Mouse (Mus musculus) heart, embryonic 14.5 days (tissue): Measurements from ENCODE around the gene Osbpl10. TPM values are rescaled to one million over a fixed set of nuclear protein-coding genes. Genes with fewer than 3 reads are reported as not detected.

Source experiments
- ATAC-seq: fragments of 200-750 bp; cut with Nextera tagmentation; 2 replicates; pipeline ENCODE4 v1.8.0; 2017; ENCODE audit warnings: low read depth, moderate TSS enrichment; ENCODE audit not compliant: insufficient number of reproducible peaks, insufficient read depth, low FRiP score
- H3K27ac ChIP-seq, 2 experiments: fragments of 200-500 bp in 1 of 2; fragments of 300-500 bp in 1 of 2; sonication (generic) in 1 of 2; replicated peaks in 1 of 2; 2 replicates each; pipeline ENCODE4 v1.5.1; 2012 to 2014; ENCODE audit warnings: low read depth in 2 of 2, low read length in 2 of 2, control low read depth in 1 of 2, mild to moderate bottlenecking in 1 of 2, mixed read lengths in 1 of 2; ENCODE audit not compliant: control insufficient read depth in 1 of 2, insufficient read depth in 1 of 2
- H3K27me3 ChIP-seq: fragments of 300-500 bp; sonication (generic); 2 replicates; pipeline ENCODE4 v1.6.1; 2014; ENCODE audit warnings: mild to moderate bottlenecking, low read length, control low read depth; ENCODE audit not compliant: control insufficient read depth, insufficient read depth
- H3K36me3 ChIP-seq: fragments of 300-500 bp; sonication (generic); 2 replicates; pipeline ENCODE4 v1.6.1; 2014; ENCODE audit warnings: mild to moderate bottlenecking, control low read depth, low read length, mixed read lengths; ENCODE audit not compliant: control insufficient read depth, insufficient read depth
- H3K4me1 ChIP-seq, 2 experiments: fragments of 200-500 bp in 1 of 2; fragments of 300-500 bp in 1 of 2; sonication (generic) in 1 of 2; 2 replicates each; pipeline ENCODE4 v1.6.1; 2012 to 2014; ENCODE audit warnings: low read length in 2 of 2, control low read depth in 1 of 2, mixed read lengths in 1 of 2; ENCODE audit not compliant: control insufficient read depth in 2 of 2, insufficient read depth in 2 of 2
- H3K4me2 ChIP-seq: fragments of 300-500 bp; sonication (generic); 2 replicates; pipeline ENCODE4 v1.6.1; 2014; ENCODE audit warnings: mild to moderate bottlenecking, low read length
- H3K4me3 ChIP-seq, 2 experiments: fragments of 200-500 bp in 1 of 2; fragments of 300-500 bp in 1 of 2; sonication (generic) in 1 of 2; 2 replicates each; pipeline ENCODE4 v1.5.1; 2012 to 2014; ENCODE audit warnings: low read length in 2 of 2, mild to moderate bottlenecking in 2 of 2, control low read depth in 1 of 2, low read depth in 1 of 2, moderate library complexity in 1 of 2; ENCODE audit not compliant: control insufficient read depth in 1 of 2, insufficient read depth in 1 of 2
- H3K9ac ChIP-seq: fragments of 300-500 bp; sonication (generic); 2 replicates; pipeline ENCODE4 v1.6.1; 2014; ENCODE audit warnings: mild to moderate bottlenecking, low read length
- H3K9me3 ChIP-seq: fragments of 300-500 bp; sonication (generic); 2 replicates; pipeline ENCODE4 v1.6.1; 2016; ENCODE audit warnings: low read length, control low read depth; ENCODE audit not compliant: control insufficient read depth
- WGBS: fragments of 180-500 bp; shearing (Covaris S2); extraction: QIAGEN DNeasy Blood & Tissue Kit; methylation state at CpG from one replicate; pipeline ENCODE4 v1.1.7; 2014; 5-methylcytosine and 5-hydroxymethylcytosine counted together
- polyA plus RNA-seq: library from polyadenylated mRNA; unstranded; fragments of >200 nt; fragmentation: Nextera tagmentation; extraction: Ambion mirVana; gene quantifications from 2 replicates; pipeline ENCODE4 v1.2.1, GENCODE M21; 2014

Gene Osbpl10
- polyA plus RNA-seq, 1 experiment from 2014 or later = 2.2 TPM

- Histone ChIP-seq H3K4me2 (no peak overlapping the region), H3K4me3 (no peak overlapping the region), H3K27ac (no peak overlapping the region), H3K36me3 (no peaks in the 10 kb centered on the region), H3K27me3 (no peaks in the 10 kb centered on the region), H3K9me3 (0 out of 2 replicates have a peak, but pooled peaks cover 10% of the 10 kb centered on the region), H3K9ac (no peak overlapping the region), H3K4me1 (no peaks in the 10 kb centered on the region)
- 90% methylated on average over 4 of the region's 4 CpGs for WGBS
- no peak for ATAC-seq
Measured at GRCm38 (mm10) chr9:114995716-114996115, 17.3 kb downstream of the Osbpl10 start.

- 0 out of 2 replicates have a peak, but pooled peaks cover 10% of the 10 kb centered on the region for H3K9me3 ChIP-seq
- no peak overlapping the region for H3K4me2 ChIP-seq
- H3K9ac ChIP-seq = no peak overlapping the region
- ATAC-seq = no peak
- WGBS = 95% methylated on average over 6 of the region's 6 CpGs
- no peak overlapping the region for H3K4me3 ChIP-seq
- H3K27me3 ChIP-seq = no peaks in the 10 kb centered on the region
- H3K4me1 ChIP-seq = no peaks in the 10 kb centered on the region
- no peaks in the 10 kb centered on the region for H3K36me3 ChIP-seq
- no peak overlapping the region for H3K27ac ChIP-seq
Measured at GRCm38 (mm10) chr9:114996489-114996888, 18.1 kb downstream of the Osbpl10 start.

GRCm38 (mm10) chr9:114999010-114999770, 20.8 kb downstream of the Osbpl10 start:
- Histone ChIP-seq H3K4me2 (no peak overlapping the region), H3K36me3 (no peaks in the 10 kb centered on the region), H3K27ac (no peak overlapping the region), H3K27me3 (no peaks in the 10 kb centered on the region), H3K4me3 (no peak overlapping the region), H3K9ac (no peak overlapping the region), H3K4me1 (no peaks in the 10 kb centered on the region), H3K9me3 (0 out of 2 replicates have a peak, but pooled peaks cover 3% of the 10 kb centered on the region)
- WGBS = 84% methylated on average over 6 of the region's 6 CpGs
- ATAC-seq = no peak

GRCm38 (mm10) chr9:114999771-115000146, 21.4 kb downstream of the Osbpl10 start:
- H3K27ac ChIP-seq = no peak overlapping the region
- no peaks in the 10 kb centered on the region for H3K36me3 ChIP-seq
- no peak overlapping the region for H3K4me2 ChIP-seq
- WGBS = 69% methylated on average over 5 of the region's 5 CpGs
- no peak for ATAC-seq
- H3K9ac ChIP-seq = no peak overlapping the region
- no peaks in the 10 kb centered on the region for H3K27me3 ChIP-seq
- 0 out of 2 replicates have a peak, but pooled peaks cover 3% of the 10 kb centered on the region for H3K9me3 ChIP-seq
- H3K4me3 ChIP-seq = no peak overlapping the region
- H3K4me1 ChIP-seq = no peaks in the 10 kb centered on the region

- Histone ChIP-seq H3K4me2 (no peak overlapping the region), H3K27me3 (no peaks in the 10 kb centered on the region), H3K9ac (no peak overlapping the region), H3K36me3 (no peaks in the 10 kb centered on the region), H3K27ac (no peak overlapping the region), H3K9me3 (peaks cover 9% of the 10 kb centered on the region), H3K4me3 (no peak overlapping the region), H3K4me1 (peaks cover 5 to 7% of the 10 kb centered on the region in 2 experiments; a peak in 2 of 4 replicates)
- WGBS = 83% methylated on average over 10 of the region's 10 CpGs
- no peak for ATAC-seq
Measured at GRCm38 (mm10) chr9:115005446-115005845, 27.1 kb downstream of the Osbpl10 start.

GRCm38 (mm10) chr9:115007776-115008175, 29.4 kb downstream of the Osbpl10 start:
- no peaks in the 10 kb centered on the region for H3K27me3 ChIP-seq
- H3K36me3 ChIP-seq = no peaks in the 10 kb centered on the region
- peaks cover 9% of the 10 kb centered on the region for H3K9me3 ChIP-seq
- H3K27ac ChIP-seq = peak overlapping the region; percentile 1 to 35; a peak in 3 of 4 replicates
- no peak for ATAC-seq
- H3K4me3 ChIP-seq = no peak overlapping the region
- no peak overlapping the region for H3K4me2 ChIP-seq
- WGBS = 50% methylated on average over 6 of the region's 6 CpGs
- H3K9ac ChIP-seq = no peak overlapping the region
- H3K4me1 ChIP-seq = peaks cover 5 to 7% of the 10 kb centered on the region in 2 experiments; a peak in 2 of 4 replicates

- H3K36me3 ChIP-seq = no peaks in the 10 kb centered on the region
- H3K4me2 ChIP-seq = no peak overlapping the region
- H3K9me3 ChIP-seq = peaks cover 9% of the 10 kb centered on the region
- no peak for ATAC-seq
- no peak overlapping the region for H3K9ac ChIP-seq
- no peaks in the 10 kb centered on the region for H3K27me3 ChIP-seq
- H3K4me1 ChIP-seq = peaks cover 5 to 11% of the 10 kb centered on the region in 2 experiments; a peak in 2 of 4 replicates
- peak overlapping the region; percentile 1 to 35 for H3K27ac ChIP-seq
- H3K4me3 ChIP-seq = no peak overlapping the region
- WGBS = 61% methylated on average over 7 of the region's 7 CpGs
Measured at GRCm38 (mm10) chr9:115008194-115008593, 29.8 kb downstream of the Osbpl10 start.
